Mouse (Mus musculus) ES-Bruce4 (cell line): ENCODE data around the gene Tubb2b.

Experiments used
- CTCF ChIP-seq: IDR thresholded peaks from one replicate; pipeline ENCODE4 v1.8.1; 2011; ENCODE audit warnings: low read depth, low read length
- EP300 ChIP-seq: IDR thresholded peaks from 2 replicates; pipeline ENCODE4 v1.6.1; 2011; ENCODE audit warnings: low read depth, low read length; ENCODE audit not compliant: insufficient read depth
- POLR2A ChIP-seq: IDR thresholded peaks from one replicate; pipeline ENCODE4 v1.8.1; 2011; ENCODE audit warnings: low read length; ENCODE audit not compliant: insufficient read depth

DNA sequence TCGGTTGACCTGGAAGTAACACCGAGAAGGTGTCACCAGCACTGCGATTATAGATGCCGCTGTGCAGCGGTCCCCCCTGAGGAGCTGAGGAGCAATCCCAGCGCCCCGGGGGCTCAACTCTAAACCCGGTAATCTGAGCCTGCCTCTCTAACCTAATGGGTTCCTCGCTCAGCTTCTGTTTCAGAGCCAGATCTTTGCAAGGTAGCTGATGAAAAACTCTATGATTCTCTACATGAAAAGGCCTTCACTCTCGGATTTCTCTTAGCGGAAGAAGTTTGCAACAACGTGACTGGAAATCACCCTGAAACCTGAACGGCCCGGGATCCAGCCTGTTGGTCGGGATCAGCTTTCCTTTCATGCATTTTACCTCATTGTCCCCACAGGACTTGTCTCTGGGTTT, 2.0 kb upstream of the Tubb2b start:
- TF ChIP-seq CTCF (no peak), POLR2A (no peak), EP300 (no peak)
